Mouse (Mus musculus) embryonic fibroblast, embryonic 13.5 days (primary cell): ENCODE measurements around the gene Trip13. TPM values are rescaled to one million over a fixed set of nuclear protein-coding genes. Genes with fewer than 3 reads are reported as not detected.

Experiments
- H3K27ac ChIP-seq: 2 replicates; pipeline ENCODE4 v1.5.1; 2012; ENCODE audit warnings: low read length, control low read depth, inconsistent platforms; ENCODE audit not compliant: insufficient read depth
- H3K4me1 ChIP-seq: 2 replicates; pipeline ENCODE4 v1.6.1; 2011; ENCODE audit warnings: low read length; ENCODE audit not compliant: control insufficient read depth, insufficient read depth
- H3K4me3 ChIP-seq: 2 replicates; pipeline ENCODE4 v1.5.1; 2011; ENCODE audit warnings: mild to moderate bottlenecking, control low read depth, low read length; ENCODE audit not compliant: insufficient read depth
- CTCF ChIP-seq: IDR thresholded peaks from 2 replicates; pipeline ENCODE4 v1.5.1; 2011; ENCODE audit warnings: mild to moderate bottlenecking, control low read depth, low read length, moderate library complexity, borderline replicate concordance; ENCODE audit not compliant: insufficient read depth
- POLR2A ChIP-seq: IDR thresholded peaks from 2 replicates; pipeline ENCODE4 v1.6.1; 2011; ENCODE audit warnings: low read depth, mild to moderate bottlenecking, control low read depth, low read length, moderate library complexity
- polyA plus RNA-seq: library from polyadenylated mRNA; stranded (reverse); fragments of >200 nt; gene quantifications from 2 replicates; pipeline ENCODE4 v1.2.4, GENCODE M21; 2011; ENCODE audit warnings: low read depth; ENCODE audit not compliant: missing spikeins, insufficient read length

Gene Trip13
- polyA plus RNA-seq, 1 experiment, result 32.6 TPM

- H3K27ac ChIP-seq, result no peak overlapping the region
- no peak for TF ChIP-seq CTCF
- no peaks in the 10 kb centered on the region for H3K4me1 ChIP-seq
- no peak overlapping the region for H3K4me3 ChIP-seq
These were observed 16.1 kb upstream of the Trip13 start for GRCm38 (mm10) chr13:73953551-73954130.

- no peaks in the 10 kb centered on the region for H3K4me1 ChIP-seq
- TF ChIP-seq POLR2A, result no peak
- TF ChIP-seq CTCF, result no peak
- H3K27ac ChIP-seq, result no peak overlapping the region
- H3K4me3 ChIP-seq, result no peak overlapping the region
These were observed 7.0 kb upstream of the Trip13 start for GRCm38 (mm10) chr13:73944606-73945005.

- Histone ChIP-seq H3K27ac (no peak overlapping the region), H3K4me3 (no peak overlapping the region), H3K4me1 (no peaks in the 10 kb centered on the region)
- no peak for TF ChIP-seq POLR2A
- no peak for TF ChIP-seq CTCF
These were observed 1.5 kb upstream of the Trip13 start for GRCm38 (mm10) chr13:73939101-73939500.

GRCm38 (mm10) chr13:73938177-73938560 is 585 bp upstream of the Trip13 start:
- H3K27ac ChIP-seq, result no peak overlapping the region
- H3K4me1 ChIP-seq, result no peaks in the 10 kb centered on the region
- TF ChIP-seq CTCF (no peak), POLR2A (no peak)
- H3K4me3 ChIP-seq, result peak overlapping the region; percentile 58

GRCm38 (mm10) chr13:73936938-73937320 is 655 bp downstream of the Trip13 start:
- no peak for TF ChIP-seq POLR2A
- H3K4me1 ChIP-seq, result no peaks in the 10 kb centered on the region

GRCm38 (mm10) chr13:73932201-73932600 is 5.4 kb downstream of the Trip13 start:
- no peak overlapping the region for H3K4me3 ChIP-seq
- TF ChIP-seq POLR2A, result no peak
- TF ChIP-seq CTCF, result no peak
- H3K4me1 ChIP-seq, result no peaks in the 10 kb centered on the region
- H3K27ac ChIP-seq, result no peak overlapping the region

More at GRCm38 (mm10) chr13:73936938-73937320, 655 bp downstream of the Trip13 start:
- H3K4me3 ChIP-seq, result peak overlapping the region; percentile 58
- no peak overlapping the region for H3K27ac ChIP-seq

- Histone ChIP-seq H3K27ac (no peak overlapping the region), H3K4me3 (no peak overlapping the region), H3K4me1 (no peaks in the 10 kb centered on the region)
- TF ChIP-seq CTCF (no peak), POLR2A (no peak)
These were observed 24.5 kb downstream of the Trip13 start for GRCm38 (mm10) chr13:73913066-73913465.

GRCm38 (mm10) chr13:73907683-73908412 is 29.7 kb downstream of the Trip13 start:
- H3K4me1 ChIP-seq, result no peaks in the 10 kb centered on the region
- TF ChIP-seq CTCF, result 0 out of 2 replicates have a peak, but pooled peaks have one; percentile 33
- no peak for TF ChIP-seq POLR2A
- H3K27ac ChIP-seq, result no peak overlapping the region
- no peak overlapping the region for H3K4me3 ChIP-seq

- no peak overlapping the region for H3K27ac ChIP-seq
- H3K4me3 ChIP-seq, result no peak overlapping the region
- H3K4me1 ChIP-seq, result no peaks in the 10 kb centered on the region
- TF ChIP-seq POLR2A (no peak), CTCF (no peak)
These were observed 30.4 kb downstream of the Trip13 start for GRCm38 (mm10) chr13:73907136-73907535.

GRCm38 (mm10) chr13:73897561-73897960 is 40.0 kb downstream of the Trip13 start:
- no peak for TF ChIP-seq POLR2A
- H3K4me3 ChIP-seq, result no peak overlapping the region
- H3K4me1 ChIP-seq, result peaks cover 7% of the 10 kb centered on the region
- H3K27ac ChIP-seq, result no peak overlapping the region
